Mouse (Mus musculus): ENCODE data around the gene Mgat3. TPM values are rescaled to one million over a fixed set of nuclear protein-coding genes. Genes with fewer than 3 reads are reported as not detected.

The Mgat3 gene
- total RNA-seq, 2 experiments from 2014 or later, result 111 to 113 TPM

GRCm38 (mm10) chr15:80147511-80147910, 26.0 kb upstream of the Mgat3 start:
- DNase-seq (ENCODE audit: extremely low spot score in 1 of 2, low spot score in 1 of 2), result no peak

GRCm38 (mm10) chr15:80148565-80148964, 25.0 kb upstream of the Mgat3 start:
- no peak for DNase-seq (ENCODE audit: extremely low spot score in 1 of 2, low spot score in 1 of 2)

- no peak for DNase-seq (ENCODE audit: extremely low spot score in 1 of 2, low spot score in 1 of 2)
Measured at GRCm38 (mm10) chr15:80149517-80149916, 24.0 kb upstream of the Mgat3 start.

- no peak for DNase-seq (ENCODE audit: extremely low spot score in 1 of 2, low spot score in 1 of 2)
Measured at GRCm38 (mm10) chr15:80152663-80153062, 20.9 kb upstream of the Mgat3 start.

- no peak for DNase-seq (ENCODE audit: extremely low spot score in 1 of 2, low spot score in 1 of 2)
Measured at GRCm38 (mm10) chr15:80153757-80154156, 19.8 kb upstream of the Mgat3 start.

- no peak for DNase-seq (ENCODE audit: extremely low spot score in 1 of 2, low spot score in 1 of 2)
Measured at GRCm38 (mm10) chr15:80155707-80156106, 17.8 kb upstream of the Mgat3 start.

- DNase-seq (ENCODE audit: extremely low spot score in 1 of 2, low spot score in 1 of 2), result no peak
Measured at GRCm38 (mm10) chr15:80157197-80157943, 16.2 kb upstream of the Mgat3 start.

- no peak for DNase-seq (ENCODE audit: extremely low spot score in 1 of 2, low spot score in 1 of 2)
Measured at GRCm38 (mm10) chr15:80158001-80158706, 15.4 kb upstream of the Mgat3 start.

GRCm38 (mm10) chr15:80158707-80159090, 14.8 kb upstream of the Mgat3 start:
- DNase-seq (ENCODE audit: extremely low spot score in 1 of 2, low spot score in 1 of 2), result no peak

GRCm38 (mm10) chr15:80159286-80159901, 14.1 kb upstream of the Mgat3 start:
- DNase-seq (ENCODE audit: extremely low spot score in 1 of 2, low spot score in 1 of 2), result no peak

GRCm38 (mm10) chr15:80160223-80160622, 13.3 kb upstream of the Mgat3 start:
- no peak for DNase-seq (ENCODE audit: extremely low spot score in 1 of 2, low spot score in 1 of 2)

- no peak for DNase-seq (ENCODE audit: extremely low spot score in 1 of 2, low spot score in 1 of 2)
Measured at GRCm38 (mm10) chr15:80160726-80161125, 12.8 kb upstream of the Mgat3 start.

GRCm38 (mm10) chr15:80161199-80161598, 12.3 kb upstream of the Mgat3 start:
- no peak for DNase-seq (ENCODE audit: extremely low spot score in 1 of 2, low spot score in 1 of 2)

- DNase-seq (ENCODE audit: extremely low spot score in 1 of 2, low spot score in 1 of 2), result no peak
Measured at GRCm38 (mm10) chr15:80162401-80162964, 11.0 kb upstream of the Mgat3 start.

GRCm38 (mm10) chr15:80163274-80163673, 10.2 kb upstream of the Mgat3 start:
- peak in 1 of 2 experiments; percentile 53 for DNase-seq (ENCODE audit: extremely low spot score in 1 of 2, low spot score in 1 of 2)

GRCm38 (mm10) chr15:80163716-80164115, 9.8 kb upstream of the Mgat3 start:
- no peak for DNase-seq (ENCODE audit: extremely low spot score in 1 of 2, low spot score in 1 of 2)

- no peak for DNase-seq (ENCODE audit: extremely low spot score in 1 of 2, low spot score in 1 of 2)
Measured at GRCm38 (mm10) chr15:80165396-80165795, 8.1 kb upstream of the Mgat3 start.

GRCm38 (mm10) chr15:80169484-80169883, 4.0 kb upstream of the Mgat3 start:
- no peak for DNase-seq (ENCODE audit: extremely low spot score in 1 of 2, low spot score in 1 of 2)

GRCm38 (mm10) chr15:80170357-80170756, 3.2 kb upstream of the Mgat3 start:
- DNase-seq (ENCODE audit: extremely low spot score in 1 of 2, low spot score in 1 of 2), result no peak

GRCm38 (mm10) chr15:80171286-80171685, 2.2 kb upstream of the Mgat3 start:
- no peak for DNase-seq (ENCODE audit: extremely low spot score in 1 of 2, low spot score in 1 of 2)

- no peak for DNase-seq (ENCODE audit: extremely low spot score in 1 of 2, low spot score in 1 of 2)
Measured at GRCm38 (mm10) chr15:80171791-80172190, 1.7 kb upstream of the Mgat3 start.
